Mouse (Mus musculus) left cerebral cortex, adult 8-10 months (tissue): ENCODE measurements around the gene Slc16a12. TPM values are rescaled to one million over a fixed set of nuclear protein-coding genes. Genes with fewer than 3 reads are reported as not detected.

Experiments
- microRNA-seq, 2 experiments: library from miRNA; unstranded; fragments of <30 nt; microRNA quantifications; one replicate each; pipeline ENCODE4 v1.2.0; 2022
- total RNA-seq, 4 experiments: library from RNA; stranded (reverse); gene quantifications; 2 replicates each; pipeline ENCODE4 v1.2.4; 2022

Gene Slc16a12
- total RNA-seq, 4 experiments from 2014 or later = 3.4 to 6.5 (median 3.6) TPM

Small RNAs within 50 kb of the gene (microRNA-seq; reads per million reads assigned to microRNA genes)
- 0 reads per million in 2 experiments for gene Gm27476

Other genes starting within 250 kb of the Slc16a12 start
- 10 to 100 TPM; 15.7 to 21.3 (median 17.4) TPM for gene Lipa, start 219.8 kb downstream of the Slc16a12 start, total RNA-seq
- gene Ifit2, start 196.6 kb downstream of the Slc16a12 start, total RNA-seq = 1 to 10 TPM; 7.1 to 9.4 (median 7.2) TPM
- 10 to 100 TPM in 2 of 4 experiments, 1 to 10 TPM in 2; 6.7 to 15.3 (median 10.6) TPM for gene Ifit3, start 163.8 kb downstream of the Slc16a12 start, total RNA-seq
- 1 to 10 TPM; 1.7 to 2.4 (median 2.1) TPM for gene Ifit1bl1, start 145.3 kb downstream of the Slc16a12 start, total RNA-seq
- gene Ifit3b, start 139.3 kb downstream of the Slc16a12 start, total RNA-seq = 1 to 10 TPM; 3.5 to 6.3 (median 4.4) TPM
- gene Ifit1bl2, start 106.5 kb downstream of the Slc16a12 start, total RNA-seq = under 1 TPM; 0.38 to 0.66 (median 0.49) TPM
- 1 to 10 TPM; 1.3 to 3.0 (median 2.1) TPM for gene Ifit1, start 106.4 kb downstream of the Slc16a12 start, total RNA-seq
- 10 to 100 TPM; 19.4 to 21.2 (median 20.4) TPM for gene Pank1, start 132.2 kb upstream of the Slc16a12 start, total RNA-seq
- 1 to 10 TPM in 2 of 4 experiments, under 1 TPM in 2; 0.56 to 1.2 (median 1.0) TPM for gene Kif20b, start 175.1 kb upstream of the Slc16a12 start, total RNA-seq